Mouse (Mus musculus): ENCODE measurements at regions not wholly inside any gene's neighbourhood (a gene's known extent, or its start where the extent isn't known, plus 50 kb on each side); places are given as distances from the start of the nearest gene placed in this dataset.

- WGBS = 52% methylated on average over 8 of the region's 8 CpGs
- Histone ChIP-seq H3K27me3 (replicated peaks; ENCODE audit: control insufficient read depth, insufficient read depth, low read length) (no peaks in the 10 kb centered on the region), H3K4me2 (replicated peaks; ENCODE audit: low read depth) (no peak overlapping the region), H3K9me3 (ENCODE audit: control insufficient read depth) (no peaks in the 10 kb centered on the region), H3K36me3 (ENCODE audit: control insufficient read depth, insufficient read depth) (no peaks in the 10 kb centered on the region), H3K4me3 (ENCODE audit: low read depth, low read length) (no peak overlapping the region), H3K9ac (ENCODE audit: low read depth, low read length) (no peak overlapping the region), H3K27ac (ENCODE audit: low read depth, low read length) (no peak overlapping the region), H3K4me1 (replicated peaks; ENCODE audit: control insufficient read depth, insufficient read depth, low read length) (no peaks in the 10 kb centered on the region)
- TF ChIP-seq CTCF (IDR thresholded peaks at IDR 0.05; ENCODE audit: low read depth) = no peak
- no peak for ATAC-seq
Observed at GRCm38 (mm10) chr4:124400741-124401140, 209.9 kb downstream of the 3100002H09Rik start.

DNA sequence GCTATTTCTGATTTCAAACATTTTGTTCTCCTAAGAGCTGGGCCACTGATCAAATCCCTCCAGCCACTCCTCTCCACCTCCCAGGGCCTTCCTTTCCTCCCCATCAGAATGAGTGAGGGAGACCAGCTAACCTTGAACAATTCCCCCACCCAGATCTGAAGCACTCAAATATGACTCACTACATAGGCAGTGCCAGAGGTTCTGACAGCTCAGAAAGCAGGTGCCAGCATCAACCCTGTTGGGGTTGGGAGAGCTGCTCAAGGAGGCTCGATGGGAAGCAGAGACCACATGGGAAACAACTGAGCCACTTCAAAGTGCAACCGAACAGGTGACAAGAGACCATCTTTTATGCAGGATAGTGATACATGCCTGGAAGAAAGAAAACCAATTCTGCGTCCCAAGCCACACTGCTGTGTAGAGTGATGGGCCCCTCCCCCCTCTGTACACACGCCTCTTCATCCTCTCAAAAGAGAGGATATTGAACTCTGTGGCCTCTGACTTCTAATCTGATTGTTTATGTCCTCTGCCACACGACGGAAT lies 210.4 kb downstream of the 3100002H09Rik start:
- no peak for ATAC-seq
- Histone ChIP-seq H3K36me3 (ENCODE audit: control insufficient read depth, insufficient read depth) (no peaks in the 10 kb centered on the region), H3K4me2 (replicated peaks; ENCODE audit: low read depth) (no peak overlapping the region), H3K4me1 (replicated peaks; ENCODE audit: control insufficient read depth, insufficient read depth, low read length) (no peaks in the 10 kb centered on the region), H3K9ac (ENCODE audit: low read depth, low read length) (no peak overlapping the region), H3K27ac (ENCODE audit: low read depth, low read length) (no peak overlapping the region), H3K4me3 (ENCODE audit: low read depth, low read length) (no peak overlapping the region), H3K9me3 (ENCODE audit: control insufficient read depth) (no peaks in the 10 kb centered on the region), H3K27me3 (replicated peaks; ENCODE audit: control insufficient read depth, insufficient read depth, low read length) (no peaks in the 10 kb centered on the region)
- TF ChIP-seq CTCF (IDR thresholded peaks at IDR 0.05; ENCODE audit: low read depth) = no peak
- 49% methylated on average over 6 of the region's 6 CpGs for WGBS

- H3K4me3 ChIP-seq (ENCODE audit: low read depth, low read length) = no peak overlapping the region
- ATAC-seq = no peak
- H3K9me3 ChIP-seq (ENCODE audit: control insufficient read depth) = no peaks in the 10 kb centered on the region
- TF ChIP-seq CTCF (IDR thresholded peaks at IDR 0.05; ENCODE audit: low read depth) = no peak
- no peaks in the 10 kb centered on the region for H3K4me1 ChIP-seq (replicated peaks; ENCODE audit: control insufficient read depth, insufficient read depth, low read length)
- no peaks in the 10 kb centered on the region for H3K36me3 ChIP-seq (ENCODE audit: control insufficient read depth, insufficient read depth)
- no peak overlapping the region for H3K27ac ChIP-seq (ENCODE audit: low read depth, low read length)
- H3K27me3 ChIP-seq (replicated peaks; ENCODE audit: control insufficient read depth, insufficient read depth, low read length) = no peaks in the 10 kb centered on the region
- H3K9ac ChIP-seq (ENCODE audit: low read depth, low read length) = no peak overlapping the region
- 39% methylated on average over 9 of the region's 9 CpGs for WGBS
- no peak overlapping the region for H3K4me2 ChIP-seq (replicated peaks; ENCODE audit: low read depth)
Observed at GRCm38 (mm10) chr4:124398354-124398753, 212.2 kb downstream of the 3100002H09Rik start.

DNA sequence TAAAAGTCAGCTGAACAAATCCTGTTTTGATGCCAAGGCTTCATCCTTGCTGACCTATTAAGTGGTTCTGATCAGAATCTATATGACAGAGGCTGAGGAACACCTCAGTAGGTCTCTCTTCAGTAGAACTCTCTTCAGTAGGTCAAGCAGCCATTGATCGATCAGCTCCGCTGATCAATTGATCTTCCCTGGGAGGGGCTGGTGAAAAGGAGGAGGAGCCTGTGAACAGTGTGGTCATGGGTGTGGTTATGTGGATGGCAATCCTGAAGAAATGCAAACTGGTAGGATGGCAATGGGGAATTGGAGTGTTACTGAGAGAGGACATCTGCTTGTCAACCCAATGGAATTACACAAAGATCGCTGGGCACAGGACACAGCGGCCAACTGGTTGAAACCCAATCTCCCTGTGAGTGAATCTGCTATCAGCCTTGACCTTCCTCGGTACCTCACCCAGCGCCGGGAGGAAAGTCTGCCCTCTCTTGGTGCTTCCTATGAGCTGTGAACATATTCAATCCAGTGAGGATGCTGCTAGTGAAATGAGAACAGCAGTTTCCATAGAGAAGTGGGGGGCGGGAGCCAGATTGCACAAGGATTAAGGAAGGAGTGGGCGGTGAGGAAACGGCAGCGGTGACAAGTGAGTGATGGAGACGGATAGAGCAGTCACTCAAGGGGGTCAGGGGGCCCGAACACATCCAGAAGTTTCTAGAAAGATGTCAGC lies 213.9 kb downstream of the 3100002H09Rik start:
- no peaks in the 10 kb centered on the region for H3K36me3 ChIP-seq (ENCODE audit: control insufficient read depth, insufficient read depth)

DNA sequence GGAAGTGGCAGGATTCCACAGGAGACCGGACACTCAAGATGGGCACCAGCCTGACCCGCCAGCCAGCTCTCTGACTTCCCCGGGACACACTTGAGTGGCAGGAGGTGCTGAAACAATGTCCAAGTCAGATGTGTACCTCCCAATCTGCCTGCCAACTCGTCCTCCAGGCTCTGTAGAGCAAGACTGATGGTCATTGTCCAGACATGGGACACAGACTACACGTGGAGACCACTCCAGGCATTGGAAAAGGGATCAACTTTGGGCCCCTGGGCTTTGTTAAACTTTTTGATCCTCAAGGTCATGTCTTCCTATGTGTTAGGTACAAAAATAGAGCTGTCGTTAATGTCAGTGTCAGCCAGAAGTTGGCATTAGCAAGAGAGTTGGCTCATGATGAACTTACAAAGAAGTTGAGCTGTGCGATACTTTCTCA lies 214.6 kb downstream of the 3100002H09Rik start:
- Histone ChIP-seq H3K4me2 (replicated peaks; ENCODE audit: low read depth) (no peak overlapping the region), H3K4me1 (replicated peaks; ENCODE audit: control insufficient read depth, insufficient read depth, low read length) (no peaks in the 10 kb centered on the region), H3K27ac (ENCODE audit: low read depth, low read length) (no peak overlapping the region), H3K36me3 (ENCODE audit: control insufficient read depth, insufficient read depth) (no peaks in the 10 kb centered on the region), H3K27me3 (replicated peaks; ENCODE audit: control insufficient read depth, insufficient read depth, low read length) (no peaks in the 10 kb centered on the region), H3K4me3 (ENCODE audit: low read depth, low read length) (no peak overlapping the region), H3K9me3 (ENCODE audit: control insufficient read depth) (no peaks in the 10 kb centered on the region), H3K9ac (ENCODE audit: low read depth, low read length) (no peak overlapping the region)
- ATAC-seq = no peak
- no peak for TF ChIP-seq CTCF (IDR thresholded peaks at IDR 0.05; ENCODE audit: low read depth)
- 77% methylated on average over 7 of the region's 7 CpGs for WGBS

More for the DNA sequence above, 213.9 kb downstream of the 3100002H09Rik start:
- H3K4me1 ChIP-seq (replicated peaks; ENCODE audit: control insufficient read depth, insufficient read depth, low read length) = no peaks in the 10 kb centered on the region
- H3K27ac ChIP-seq (ENCODE audit: low read depth, low read length) = no peak overlapping the region
- no peaks in the 10 kb centered on the region for H3K27me3 ChIP-seq (replicated peaks; ENCODE audit: control insufficient read depth, insufficient read depth, low read length)
- 57% methylated on average over 13 of the region's 13 CpGs for WGBS
- no peak for TF ChIP-seq CTCF (IDR thresholded peaks at IDR 0.05; ENCODE audit: low read depth)
- ATAC-seq = no peak
- H3K4me2 ChIP-seq (replicated peaks; ENCODE audit: low read depth) = no peak overlapping the region
- no peaks in the 10 kb centered on the region for H3K9me3 ChIP-seq (ENCODE audit: control insufficient read depth)
- no peak overlapping the region for H3K4me3 ChIP-seq (ENCODE audit: low read depth, low read length)
- H3K9ac ChIP-seq (ENCODE audit: low read depth, low read length) = no peak overlapping the region

GRCm38 (mm10) chr4:124395069-124395965 lies 215.3 kb downstream of the 3100002H09Rik start:
- Histone ChIP-seq H3K4me1 (replicated peaks; ENCODE audit: control insufficient read depth, insufficient read depth, low read length) (no peaks in the 10 kb centered on the region), H3K36me3 (ENCODE audit: control insufficient read depth, insufficient read depth) (no peaks in the 10 kb centered on the region), H3K9me3 (ENCODE audit: control insufficient read depth) (no peaks in the 10 kb centered on the region), H3K9ac (ENCODE audit: low read depth, low read length) (no peak overlapping the region), H3K4me2 (replicated peaks; ENCODE audit: low read depth) (no peak overlapping the region), H3K4me3 (ENCODE audit: low read depth, low read length) (no peak overlapping the region), H3K27me3 (replicated peaks; ENCODE audit: control insufficient read depth, insufficient read depth, low read length) (no peaks in the 10 kb centered on the region), H3K27ac (ENCODE audit: low read depth, low read length) (no peak overlapping the region)
- ATAC-seq = no peak
- no peak for TF ChIP-seq CTCF (IDR thresholded peaks at IDR 0.05; ENCODE audit: low read depth)
- WGBS = 56% methylated on average over 14 of the region's 14 CpGs

Measured in intestine, postnatal 0 days (tissue).